ENCODE assay signal across 8 mouse cellular contexts in genomic region chr2:27079152-27079584, GRCm38 (mm10). TPM values are rescaled to one million over a fixed set of nuclear protein-coding genes. Genes with fewer than 3 reads are reported as not detected.
DNase-seq lines count a peak whose midpoint lies in the region; ATAC-seq and TF ChIP-seq lines count a peak whose summit lies in the region.

Adamtsl2 (plus strand) TSS chr2:27079379.

- no peaks in the 10 kb centered on the region for H3K9me3 ChIP-seq in megakaryocyte, embryonic 14.5 days
- no peaks in the 10 kb centered on the region for H3K9me3 ChIP-seq in heart, embryonic 11.5 days (replicated peaks; ENCODE audit: control insufficient read depth, low read length)
- no peaks in the 10 kb centered on the region for H3K9me3 ChIP-seq in limb, embryonic 14.5 days (ENCODE audit: control insufficient read depth, low read length)

- WGBS in heart, embryonic 11.5 days (ENCODE audit: insufficient replicate concordance) = 1% methylated on average over 10 of the region's 10 CpGs
- 2% methylated on average over 10 of the region's 10 CpGs for WGBS in limb, embryonic 14.5 days

- peak within 1 kb of the TSS; percentile 12; the same call in 1 of the 2 replicates for H3K9ac ChIP-seq in heart, embryonic 11.5 days (ENCODE audit: low read depth, low read length)
- H3K9ac ChIP-seq in limb, embryonic 14.5 days (ENCODE audit: low read depth, low read length, severe bottlenecking) = no peak within 1 kb of the TSS

- peaks cover 26% of the 10 kb centered on the region for H3K4me1 ChIP-seq in megakaryocyte, embryonic 14.5 days
- H3K4me1 ChIP-seq in heart, embryonic 11.5 days (ENCODE audit: control insufficient read depth, insufficient read depth, low read length) = peaks cover 44% of the 10 kb centered on the region
- peaks cover 50% of the 10 kb centered on the region for H3K4me1 ChIP-seq in limb, embryonic 14.5 days (ENCODE audit: control insufficient read depth, insufficient read depth, low read length)

- no peak for TF ChIP-seq POLR2A in limb, embryonic 14.5 days (IDR thresholded peaks at IDR 0.05; ENCODE audit: borderline replicate concordance, extremely low read depth, insufficient read depth, insufficient read length)

- DNase-seq in fibroblast of lung, adult 2 months (ENCODE audit: low read depth) = peak; percentile 59
- peak; percentile 85 for DNase-seq in kidney, adult 9 months
- peak; percentile 87 for DNase-seq in limb, embryonic 14.5 days (ENCODE audit: low spot score)
- peak; percentile 20 for DNase-seq in naive thymus-derived CD4-positive, alpha-beta T cell, adult 2 months (ENCODE audit: low read depth)
- DNase-seq in testis, postnatal 14 days (ENCODE audit: low spot score) = peak; percentile 65

- H3K4me3 ChIP-seq in megakaryocyte, embryonic 14.5 days (replicated peaks) = peak within 1 kb of the TSS; percentile 10
- H3K4me3 ChIP-seq in heart, embryonic 11.5 days (ENCODE audit: low read depth, low read length) = peak within 1 kb of the TSS; percentile 25
- H3K4me3 ChIP-seq in limb, embryonic 14.5 days (replicated peaks; ENCODE audit: low read length) = peak within 1 kb of the TSS; percentile 19

- peaks cover 88% of the 10 kb centered on the region for H3K27me3 ChIP-seq in megakaryocyte, embryonic 14.5 days (replicated peaks)
- 0 out of 2 replicates have a peak, but pooled peaks cover 2% of the 10 kb centered on the region for H3K27me3 ChIP-seq in heart, embryonic 11.5 days (ENCODE audit: control insufficient read depth, insufficient read depth, low read length)
- H3K27me3 ChIP-seq in limb, embryonic 14.5 days (ENCODE audit: control insufficient read depth, insufficient read depth, low read length) = no peaks in the 10 kb centered on the region

- peak within 1 kb of the TSS; percentile 54 for H3K4me2 ChIP-seq in heart, embryonic 11.5 days
- H3K4me2 ChIP-seq in limb, embryonic 14.5 days (replicated peaks; ENCODE audit: low read depth, low read length, severe bottlenecking) = peak within 1 kb of the TSS; percentile 26

- H3K27ac ChIP-seq in heart, embryonic 11.5 days (ENCODE audit: low read depth, low read length) = 0 out of 2 replicates have a peak within 1 kb of the TSS, but pooled peaks have one; percentile 30
- no peak within 1 kb of the TSS for H3K27ac ChIP-seq in limb, embryonic 14.5 days (replicated peaks; ENCODE audit: low read depth, low read length)

- H3K36me3 ChIP-seq in megakaryocyte, embryonic 14.5 days (replicated peaks; ENCODE audit: low read length) = no peaks in the 10 kb centered on the region
- no peaks in the 10 kb centered on the region for H3K36me3 ChIP-seq in heart, embryonic 11.5 days (ENCODE audit: control insufficient read depth, insufficient read depth, low read length)
- H3K36me3 ChIP-seq in limb, embryonic 14.5 days (ENCODE audit: control insufficient read depth, insufficient read depth, low read length) = no peaks in the 10 kb centered on the region

- no peak for ATAC-seq in megakaryocyte, adult 5-6 weeks (ENCODE audit: poor library complexity, severe bottlenecking)
- peak; percentile 39 for ATAC-seq in heart, embryonic 11.5 days (replicated peaks; ENCODE audit: insufficient number of reproducible peaks, low FRiP score, low TSS enrichment)
- ATAC-seq in limb, embryonic 14.5 days (ENCODE audit: low FRiP score, low read depth) = peak; percentile 78

RNA-seq across cellular contexts. Expression of gene Adamtsl2, which starts in this region (rescaled TPM):
- polyA plus RNA-seq in megakaryocyte, embryonic 14.5 days (2012; ENCODE audit: insufficient read depth, low replicate concordance) = not detected in 2 replicates
- not detected in 2 replicates for total RNA-seq in megakaryocyte, adult 5-6 weeks (2015)
- not detected in 2 replicates for total RNA-seq in megakaryocyte, adult 5-6 weeks (2017)
- 9.0 and 14.2 TPM in 2 replicates for polyA plus RNA-seq in heart, embryonic 11.5 days (2014; fragmentation: Nextera tagmentation; extraction: Ambion mirVana)
- polyA plus RNA-seq in limb, embryonic 14.5 days (2012; rRNA removed) = 16.1 and 21.5 TPM in 2 replicates
- 9.3 and 12.9 TPM in 2 replicates for polyA plus RNA-seq in limb, embryonic 14.5 days (2014; fragmentation: Nextera tagmentation; extraction: Ambion mirVana)

Comparison
In these comparisons a context has a peak if more than half of its experiments do, and no peak if none do; other contexts are left out.
1. RNA of gene Adamtsl2 (polyA plus RNA-seq): 9.3 to 21.5 TPM in limb, embryonic 14.5 days and 9.0 to 14.2 TPM in heart, embryonic 11.5 days; not detected in megakaryocyte, embryonic 14.5 days; every median in the first group is over 10 times any median in the second.
2. DNase-seq: peak in every context shown above with its lines; median percentile 87 in limb, embryonic 14.5 days; 85 in kidney, adult 9 months; 65 in testis, postnatal 14 days; 59 in fibroblast of lung, adult 2 months; 20 in naive thymus-derived CD4-positive, alpha-beta T cell, adult 2 months.
3. Peak in every context shown above with its lines, with median percentiles within 50 percentile points of each other: H3K4me3 ChIP-seq.